Mouse (Mus musculus): ENCODE measurements at regions not wholly inside any gene's neighbourhood (a gene's known extent, or its start where the extent isn't known, plus 50 kb on each side); places are given as distances from the start of the nearest gene placed in this dataset.

GRCm38 (mm10) chr12:29258966-29259365 is 269.2 kb upstream of the Myt1l start:
- Histone ChIP-seq H3K9ac (ENCODE audit: low read depth, poor library complexity, severe bottlenecking) (no peak overlapping the region), H3K4me1 (ENCODE audit: control insufficient read depth, insufficient read depth, low read length) (no peaks in the 10 kb centered on the region), H3K9me3 (replicated peaks; ENCODE audit: control insufficient read depth, insufficient read depth, low read length, poor library complexity, severe bottlenecking) (no peaks in the 10 kb centered on the region), H3K27me3 (ENCODE audit: control insufficient read depth, insufficient read depth, low read length, poor library complexity, severe bottlenecking) (no peaks in the 10 kb centered on the region; the same call in 1 of the 2 replicates), H3K36me3 (ENCODE audit: control insufficient read depth, insufficient read depth, low read length, poor library complexity, severe bottlenecking) (no peaks in the 10 kb centered on the region), H3K4me3 (ENCODE audit: low read depth, low read length) (no peak overlapping the region), H3K27ac (ENCODE audit: insufficient read depth, low read length) (no peak overlapping the region)
- TF ChIP-seq EP300 (IDR thresholded peaks at IDR 0.05; ENCODE audit: insufficient read depth, low read depth, low read length) (no peak), CTCF (IDR thresholded peaks at IDR 0.05; ENCODE audit: low read depth, low read length) (no peak), POLR2A (IDR thresholded peaks at IDR 0.05; ENCODE audit: insufficient read depth, low read length) (no peak)

GRCm38 (mm10) chr12:29274166-29274565 is 254.0 kb upstream of the Myt1l start:
- Histone ChIP-seq H3K27ac (ENCODE audit: insufficient read depth, low read length) (no peak overlapping the region), H3K9me3 (replicated peaks; ENCODE audit: control insufficient read depth, insufficient read depth, low read length, poor library complexity, severe bottlenecking) (no peaks in the 10 kb centered on the region), H3K9ac (ENCODE audit: low read depth, poor library complexity, severe bottlenecking) (no peak overlapping the region), H3K27me3 (ENCODE audit: control insufficient read depth, insufficient read depth, low read length, poor library complexity, severe bottlenecking) (no peaks in the 10 kb centered on the region), H3K4me3 (ENCODE audit: low read depth, low read length) (no peak overlapping the region), H3K36me3 (ENCODE audit: control insufficient read depth, insufficient read depth, low read length, poor library complexity, severe bottlenecking) (no peaks in the 10 kb centered on the region), H3K4me1 (ENCODE audit: control insufficient read depth, insufficient read depth, low read length) (no peaks in the 10 kb centered on the region)
- TF ChIP-seq CTCF (IDR thresholded peaks at IDR 0.05; ENCODE audit: low read depth, low read length) = no peak
- no peak for TF ChIP-seq POLR2A (IDR thresholded peaks at IDR 0.05; ENCODE audit: insufficient read depth, low read length)
- TF ChIP-seq EP300 (IDR thresholded peaks at IDR 0.05; ENCODE audit: insufficient read depth, low read depth, low read length) = no peak

GRCm38 (mm10) chr12:29275676-29276075 is 252.5 kb upstream of the Myt1l start:
- H3K4me3 ChIP-seq (ENCODE audit: low read depth, low read length) = no peak overlapping the region
- TF ChIP-seq CTCF (IDR thresholded peaks at IDR 0.05; ENCODE audit: low read depth, low read length) (no peak), POLR2A (IDR thresholded peaks at IDR 0.05; ENCODE audit: insufficient read depth, low read length) (no peak), EP300 (IDR thresholded peaks at IDR 0.05; ENCODE audit: insufficient read depth, low read depth, low read length) (no peak)
- H3K27ac ChIP-seq (ENCODE audit: insufficient read depth, low read length) = no peak overlapping the region
- no peaks in the 10 kb centered on the region for H3K9me3 ChIP-seq (replicated peaks; ENCODE audit: control insufficient read depth, insufficient read depth, low read length, poor library complexity, severe bottlenecking)
- no peaks in the 10 kb centered on the region for H3K4me1 ChIP-seq (ENCODE audit: control insufficient read depth, insufficient read depth, low read length)
- no peaks in the 10 kb centered on the region for H3K36me3 ChIP-seq (ENCODE audit: control insufficient read depth, insufficient read depth, low read length, poor library complexity, severe bottlenecking)
- no peaks in the 10 kb centered on the region for H3K27me3 ChIP-seq (ENCODE audit: control insufficient read depth, insufficient read depth, low read length, poor library complexity, severe bottlenecking)
- no peak overlapping the region for H3K9ac ChIP-seq (ENCODE audit: low read depth, poor library complexity, severe bottlenecking)

GRCm38 (mm10) chr12:29279631-29280080 is 248.5 kb upstream of the Myt1l start:
- Histone ChIP-seq H3K4me1 (ENCODE audit: control insufficient read depth, insufficient read depth, low read length) (no peaks in the 10 kb centered on the region), H3K36me3 (ENCODE audit: control insufficient read depth, insufficient read depth, low read length, poor library complexity, severe bottlenecking) (no peaks in the 10 kb centered on the region), H3K27me3 (ENCODE audit: control insufficient read depth, insufficient read depth, low read length, poor library complexity, severe bottlenecking) (no peaks in the 10 kb centered on the region), H3K9me3 (replicated peaks; ENCODE audit: control insufficient read depth, insufficient read depth, low read length, poor library complexity, severe bottlenecking) (no peaks in the 10 kb centered on the region), H3K27ac (ENCODE audit: insufficient read depth, low read length) (no peak overlapping the region), H3K4me3 (ENCODE audit: low read depth, low read length) (no peak overlapping the region), H3K9ac (ENCODE audit: low read depth, poor library complexity, severe bottlenecking) (no peak overlapping the region)
- TF ChIP-seq CTCF (IDR thresholded peaks at IDR 0.05; ENCODE audit: low read depth, low read length) = no peak

- H3K4me3 ChIP-seq (ENCODE audit: low read depth, low read length) = no peak overlapping the region
- H3K36me3 ChIP-seq (ENCODE audit: control insufficient read depth, insufficient read depth, low read length, poor library complexity, severe bottlenecking) = no peaks in the 10 kb centered on the region
- H3K9ac ChIP-seq (ENCODE audit: low read depth, poor library complexity, severe bottlenecking) = no peak overlapping the region
- no peaks in the 10 kb centered on the region for H3K27me3 ChIP-seq (ENCODE audit: control insufficient read depth, insufficient read depth, low read length, poor library complexity, severe bottlenecking)
- no peaks in the 10 kb centered on the region for H3K9me3 ChIP-seq (replicated peaks; ENCODE audit: control insufficient read depth, insufficient read depth, low read length, poor library complexity, severe bottlenecking)
- TF ChIP-seq POLR2A (IDR thresholded peaks at IDR 0.05; ENCODE audit: insufficient read depth, low read length) (no peak), CTCF (IDR thresholded peaks at IDR 0.05; ENCODE audit: low read depth, low read length) (no peak), EP300 (IDR thresholded peaks at IDR 0.05; ENCODE audit: insufficient read depth, low read depth, low read length) (no peak)
- no peaks in the 10 kb centered on the region for H3K4me1 ChIP-seq (ENCODE audit: control insufficient read depth, insufficient read depth, low read length)
- H3K27ac ChIP-seq (ENCODE audit: insufficient read depth, low read length) = no peak overlapping the region
Observed at GRCm38 (mm10) chr12:29280081-29280788, 247.9 kb upstream of the Myt1l start.

GRCm38 (mm10) chr12:29280861-29281630 is 247.1 kb upstream of the Myt1l start:
- Histone ChIP-seq H3K36me3 (ENCODE audit: control insufficient read depth, insufficient read depth, low read length, poor library complexity, severe bottlenecking) (no peaks in the 10 kb centered on the region), H3K4me3 (ENCODE audit: low read depth, low read length) (no peak overlapping the region), H3K4me1 (ENCODE audit: control insufficient read depth, insufficient read depth, low read length) (no peaks in the 10 kb centered on the region), H3K27me3 (ENCODE audit: control insufficient read depth, insufficient read depth, low read length, poor library complexity, severe bottlenecking) (no peaks in the 10 kb centered on the region), H3K27ac (ENCODE audit: insufficient read depth, low read length) (no peak overlapping the region), H3K9me3 (replicated peaks; ENCODE audit: control insufficient read depth, insufficient read depth, low read length, poor library complexity, severe bottlenecking) (no peaks in the 10 kb centered on the region), H3K9ac (ENCODE audit: low read depth, poor library complexity, severe bottlenecking) (no peak overlapping the region)
- TF ChIP-seq CTCF (IDR thresholded peaks at IDR 0.05; ENCODE audit: low read depth, low read length) = no peak
- no peak for TF ChIP-seq POLR2A (IDR thresholded peaks at IDR 0.05; ENCODE audit: insufficient read depth, low read length)
- no peak for TF ChIP-seq EP300 (IDR thresholded peaks at IDR 0.05; ENCODE audit: insufficient read depth, low read depth, low read length)

Measured in ES-Bruce4 (cell line).